In the genomic region with DNA sequence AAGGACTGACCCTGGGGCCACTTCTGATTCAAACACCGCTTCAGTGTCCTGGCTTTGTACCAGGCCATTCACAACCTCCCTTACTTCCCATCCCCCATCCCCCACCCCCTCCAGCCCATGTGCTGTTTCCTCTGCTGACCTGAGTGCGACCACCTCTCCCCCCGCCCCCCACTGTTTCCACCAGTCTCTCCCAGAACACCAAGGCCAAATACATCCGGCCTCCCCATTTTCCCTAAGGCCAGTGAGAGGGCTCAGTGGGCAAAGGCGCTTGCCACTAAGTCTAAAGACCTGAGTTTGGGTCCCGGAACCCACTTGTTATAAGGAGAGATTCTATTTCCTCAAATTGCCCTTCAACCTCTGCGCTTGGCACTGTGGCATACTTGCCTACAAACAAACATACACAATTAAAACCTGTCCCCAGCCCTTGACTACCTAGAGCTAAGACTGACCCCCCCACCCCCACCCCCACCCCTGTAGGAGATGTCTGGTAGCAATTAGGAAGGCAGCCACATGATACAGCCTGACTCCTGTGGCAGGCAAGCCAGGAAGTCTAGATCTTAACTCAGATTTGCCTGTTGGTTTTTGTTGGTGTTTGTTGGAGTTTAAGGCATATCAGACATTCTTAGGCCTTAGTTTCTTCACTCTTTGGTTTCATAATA, we compare ENCODE assay signal across 19 mouse cellular contexts. TPM values are rescaled to one million over a fixed set of nuclear protein-coding genes. Genes with fewer than 3 reads are reported as not detected.
DNase-seq lines count a peak whose midpoint lies in the region; ATAC-seq lines count a peak whose summit lies in the region.
"Had no signal": no experiment of that assay in that cellular context is flagged by ENCODE, and none has a peak within 500 bp of the region (broad histone marks: within the 10 kb centered on the region; RNA-seq: fewer than 3 reads in every experiment).

No protein-coding gene starts in this region.

- no peaks in the 10 kb centered on the region for H3K9me3 ChIP-seq in hindbrain, embryonic 11.5 days (ENCODE audit: control insufficient read depth, low read length)
- H3K9me3 ChIP-seq in hindbrain, embryonic 12.5 days (replicated peaks) = no peaks in the 10 kb centered on the region
- no peaks in the 10 kb centered on the region for H3K9me3 ChIP-seq in embryonic facial prominence, embryonic 11.5 days (replicated peaks; ENCODE audit: control insufficient read depth, low read length)
- H3K9me3 ChIP-seq in limb, embryonic 11.5 days (ENCODE audit: control insufficient read depth, low read length) = no peaks in the 10 kb centered on the region

- no peak overlapping the region for H3K4me3 ChIP-seq in hindbrain, embryonic 11.5 days (ENCODE audit: low read depth, low read length)
- H3K4me3 ChIP-seq in hindbrain, embryonic 12.5 days = no peak overlapping the region
- H3K4me3 ChIP-seq in embryonic facial prominence, embryonic 11.5 days (ENCODE audit: low read depth, low read length) = no peak overlapping the region
- no peak overlapping the region for H3K4me3 ChIP-seq in limb, embryonic 11.5 days (ENCODE audit: low read depth, low read length)

- no peak overlapping the region for H3K4me2 ChIP-seq in hindbrain, embryonic 11.5 days (replicated peaks; ENCODE audit: low read depth, low read length)
- H3K4me2 ChIP-seq in hindbrain, embryonic 12.5 days (replicated peaks) = no peak overlapping the region
- no peak overlapping the region for H3K4me2 ChIP-seq in embryonic facial prominence, embryonic 11.5 days (ENCODE audit: low read depth, low read length)
- no peak overlapping the region for H3K4me2 ChIP-seq in limb, embryonic 11.5 days (ENCODE audit: low read depth, severe bottlenecking)

- H3K9ac ChIP-seq in hindbrain, embryonic 11.5 days (ENCODE audit: low read depth, low read length) = no peak overlapping the region
- no peak overlapping the region for H3K9ac ChIP-seq in hindbrain, embryonic 12.5 days
- no peak overlapping the region for H3K9ac ChIP-seq in embryonic facial prominence, embryonic 11.5 days (replicated peaks; ENCODE audit: low read length)
- H3K9ac ChIP-seq in limb, embryonic 11.5 days (ENCODE audit: low read length) = 0 out of 2 replicates have a peak overlapping the region, but pooled peaks have one; percentile 4
- H3K9ac ChIP-seq: forebrain, postnatal 0 days had no signal

- no peak overlapping the region for H3K27ac ChIP-seq in hindbrain, embryonic 11.5 days (ENCODE audit: low read depth, low read length)
- H3K27ac ChIP-seq in hindbrain, embryonic 12.5 days = no peak overlapping the region
- H3K27ac ChIP-seq in embryonic facial prominence, embryonic 11.5 days (replicated peaks; ENCODE audit: low read depth, low read length) = peak overlapping the region; percentile 92
- peak overlapping the region; percentile 85 for H3K27ac ChIP-seq in limb, embryonic 11.5 days (replicated peaks; ENCODE audit: low read depth, low read length)
- H3K27ac ChIP-seq: macrophage had no signal

- ATAC-seq in hindbrain, embryonic 11.5 days (ENCODE audit: low FRiP score) = no peak
- no peak for ATAC-seq in hindbrain, embryonic 12.5 days (ENCODE audit: low FRiP score)
- peak; percentile 57 for ATAC-seq in embryonic facial prominence, embryonic 11.5 days (replicated peaks; ENCODE audit: insufficient number of reproducible peaks, low FRiP score, low TSS enrichment, low read depth)
- peak; percentile 70; the same call in 1 of the 2 replicates for ATAC-seq in limb, embryonic 11.5 days (ENCODE audit: insufficient number of reproducible peaks, low FRiP score, low TSS enrichment, low read depth)
- ATAC-seq: forebrain, postnatal 0 days; intestine, postnatal 0 days had no signal

- H3K27me3 ChIP-seq in hindbrain, embryonic 11.5 days (ENCODE audit: control insufficient read depth, insufficient read depth, low read length) = no peaks in the 10 kb centered on the region
- no peaks in the 10 kb centered on the region for H3K27me3 ChIP-seq in hindbrain, embryonic 12.5 days
- no peaks in the 10 kb centered on the region for H3K27me3 ChIP-seq in embryonic facial prominence, embryonic 11.5 days (ENCODE audit: control insufficient read depth, insufficient read depth, low read length)
- no peaks in the 10 kb centered on the region for H3K27me3 ChIP-seq in limb, embryonic 11.5 days (ENCODE audit: control insufficient read depth, insufficient read depth, low read length)

- WGBS in hindbrain, embryonic 11.5 days = 57% methylated on average over 7 of the region's 7 CpGs
- WGBS in hindbrain, embryonic 12.5 days = 53% methylated on average over 7 of the region's 7 CpGs
- 19% methylated on average over 7 of the region's 7 CpGs for WGBS in embryonic facial prominence, embryonic 11.5 days
- 24% methylated on average over 7 of the region's 7 CpGs for WGBS in limb, embryonic 11.5 days

- DNase-seq in hindbrain, embryonic 11.5 days (ENCODE audit: low spot score) = peak; percentile 23
- peak; percentile 75 for DNase-seq in R1 (ENCODE audit: low read depth, low spot score)
- peak; percentile 82 for DNase-seq in embryonic facial prominence, embryonic 11.5 days (ENCODE audit: low spot score)
- DNase-seq in limb, embryonic 11.5 days (ENCODE audit: low spot score) = peak; percentile 72
- no peak for DNase-seq in frontal cortex, postnatal 25 days (ENCODE audit: low spot score in 2 of 2)
- no peak for DNase-seq in cerebellum, adult 11-12 months
- DNase-seq: adrenal gland, postnatal 25 days; cerebellum, adult 9-10 months; forebrain, postnatal 0 days; gastrocnemius, postnatal 14 days; kidney, postnatal 36 days; midbrain, embryonic 14.5 days; right cerebral cortex, postnatal 25 days; thymus, postnatal 4 days had no signal

- no peaks in the 10 kb centered on the region for H3K36me3 ChIP-seq in hindbrain, embryonic 11.5 days (ENCODE audit: control insufficient read depth, insufficient read depth, low read length)
- H3K36me3 ChIP-seq in hindbrain, embryonic 12.5 days = no peaks in the 10 kb centered on the region
- H3K36me3 ChIP-seq in embryonic facial prominence, embryonic 11.5 days (replicated peaks; ENCODE audit: control insufficient read depth, insufficient read depth, low read depth, low read length) = no peaks in the 10 kb centered on the region
- H3K36me3 ChIP-seq in limb, embryonic 11.5 days (ENCODE audit: control insufficient read depth, insufficient read depth, low read length) = no peaks in the 10 kb centered on the region

- H3K4me1 ChIP-seq in hindbrain, embryonic 11.5 days (replicated peaks; ENCODE audit: control insufficient read depth, insufficient read depth, low read length) = no peaks in the 10 kb centered on the region
- peaks cover 5% of the 10 kb centered on the region; the same call in 1 of the 2 replicates for H3K4me1 ChIP-seq in hindbrain, embryonic 12.5 days
- peaks cover 8% of the 10 kb centered on the region; the same call in 1 of the 2 replicates for H3K4me1 ChIP-seq in embryonic facial prominence, embryonic 11.5 days (ENCODE audit: control insufficient read depth, insufficient read depth, low read length)
- peaks cover 36% of the 10 kb centered on the region for H3K4me1 ChIP-seq in limb, embryonic 11.5 days (ENCODE audit: control insufficient read depth, insufficient read depth, low read length)

RNA-seq across cellular contexts. Expression of a gene that starts 12.7 kb away (rescaled TPM):
- polyA plus RNA-seq in hindbrain, embryonic 11.5 days (2014; fragmentation: Nextera tagmentation; extraction: Ambion mirVana) = 1.4 and 1.7 TPM in 2 replicates
- 1.5 and 1.7 TPM in 2 replicates for polyA plus RNA-seq in hindbrain, embryonic 12.5 days (2016; fragmentation: Nextera tagmentation; extraction: Ambion mirVana)
- 3.3 and 3.9 TPM in 2 replicates for polyA plus RNA-seq in embryonic facial prominence, embryonic 11.5 days (2014; fragmentation: Nextera tagmentation; extraction: Ambion mirVana)
- 3.0 and 3.6 TPM in 2 replicates for polyA plus RNA-seq in limb, embryonic 11.5 days (2014; fragmentation: Nextera tagmentation; extraction: Ambion mirVana)
- polyA plus RNA-seq: C2C12, macrophage had no signal

RNA-seq across cellular contexts. Expression of a gene that starts 19.0 kb away (rescaled TPM):
- not detected in 2 replicates for polyA plus RNA-seq in hindbrain, embryonic 11.5 days (2014; fragmentation: Nextera tagmentation; extraction: Ambion mirVana)
- not detected in 2 replicates for polyA plus RNA-seq in hindbrain, embryonic 12.5 days (2016; fragmentation: Nextera tagmentation; extraction: Ambion mirVana)
- polyA plus RNA-seq in embryonic facial prominence, embryonic 11.5 days (2014; fragmentation: Nextera tagmentation; extraction: Ambion mirVana) = not detected in 2 replicates
- polyA plus RNA-seq in limb, embryonic 11.5 days (2014; fragmentation: Nextera tagmentation; extraction: Ambion mirVana) = not detected in 2 replicates
- polyA plus RNA-seq: C2C12; forebrain, postnatal 0 days; intestine, postnatal 0 days; liver, embryonic 16.5 days; macrophage; midbrain, embryonic 14.5 days had no signal

Comparison
In these comparisons a context has a peak if more than half of its experiments do, and no peak if none do; other contexts are left out.
1. ATAC-seq: peak in embryonic facial prominence, embryonic 11.5 days (single experiment) and limb, embryonic 11.5 days (single experiment); none in hindbrain, embryonic 11.5 days (single experiment) and hindbrain, embryonic 12.5 days (single experiment).
2. DNase-seq: peak in hindbrain, embryonic 11.5 days (single experiment), R1 (single experiment), embryonic facial prominence, embryonic 11.5 days (single experiment) and limb, embryonic 11.5 days (single experiment); none in frontal cortex, postnatal 25 days (0 of 2) and cerebellum, adult 11-12 months (single experiment).
3. H3K27ac ChIP-seq: peak in embryonic facial prominence, embryonic 11.5 days (single experiment) and limb, embryonic 11.5 days (single experiment); none in hindbrain, embryonic 11.5 days (single experiment) and hindbrain, embryonic 12.5 days (single experiment).